Mouse (Mus musculus): Measurements from ENCODE around the gene Ddi1. TPM values are rescaled to one million over a fixed set of nuclear protein-coding genes. Genes with fewer than 3 reads are reported as not detected.

Gene Ddi1
- polyA plus RNA-seq (2014; fragmentation: Nextera tagmentation; extraction: Ambion mirVana), result 0.13 and 0.21 TPM in 2 replicates

GRCm38 (mm10) chr9:6269796-6270280, at the start of gene Ddi1:
Gene Ddi1 (minus strand): TSS chr9:6269846.
- no peaks in the 10 kb centered on the region for H3K4me1 ChIP-seq (ENCODE audit: control insufficient read depth, insufficient read depth, low read length)
- WGBS, result 66% methylated on average over 1 of the region's 1 CpGs
- no peak within 1 kb of the TSS for H3K27ac ChIP-seq (replicated peaks; ENCODE audit: low read depth, low read length)
- no peaks in the 10 kb centered on the region for H3K9me3 ChIP-seq (ENCODE audit: control insufficient read depth, low read length)
- no peaks in the 10 kb centered on the region for H3K36me3 ChIP-seq (ENCODE audit: control insufficient read depth, insufficient read depth, low read length)
- ATAC-seq (ENCODE audit: low read depth) (0 out of 2 replicates have a peak, but pooled peaks have one; percentile 15), DNase-seq (ENCODE audit: low spot score) (peak; percentile 12)
- no peak within 1 kb of the TSS for H3K4me3 ChIP-seq (ENCODE audit: low read depth, low read length)
- no peaks in the 10 kb centered on the region for H3K27me3 ChIP-seq (replicated peaks; ENCODE audit: control insufficient read depth, insufficient read depth, low read length)
- H3K9ac ChIP-seq (ENCODE audit: low read depth, low read length), result no peak within 1 kb of the TSS
- H3K4me2 ChIP-seq (ENCODE audit: low read depth, low read length), result no peak within 1 kb of the TSS

GRCm38 (mm10) chr9:6317114-6317513, 47.5 kb upstream of the Ddi1 start:
- Histone ChIP-seq H3K9me3 (ENCODE audit: control insufficient read depth, low read length) (no peaks in the 10 kb centered on the region), H3K27ac (replicated peaks; ENCODE audit: low read depth, low read length) (no peak overlapping the region), H3K36me3 (ENCODE audit: control insufficient read depth, insufficient read depth, low read length) (no peaks in the 10 kb centered on the region), H3K4me2 (ENCODE audit: low read depth, low read length) (no peak overlapping the region), H3K27me3 (replicated peaks; ENCODE audit: control insufficient read depth, insufficient read depth, low read length) (no peaks in the 10 kb centered on the region), H3K4me3 (ENCODE audit: low read depth, low read length) (no peak overlapping the region), H3K9ac (ENCODE audit: low read depth, low read length) (no peak overlapping the region), H3K4me1 (ENCODE audit: control insufficient read depth, insufficient read depth, low read length) (no peaks in the 10 kb centered on the region)
- DNase-seq (ENCODE audit: low spot score) (peak; percentile 19), ATAC-seq (ENCODE audit: low read depth) (no peak)
- WGBS, result 86% methylated on average over 1 of the region's 1 CpGs

- Histone ChIP-seq H3K9me3 (ENCODE audit: control insufficient read depth, low read length) (no peaks in the 10 kb centered on the region), H3K27me3 (replicated peaks; ENCODE audit: control insufficient read depth, insufficient read depth, low read length) (no peaks in the 10 kb centered on the region), H3K4me2 (ENCODE audit: low read depth, low read length) (no peak overlapping the region), H3K9ac (ENCODE audit: low read depth, low read length) (no peak overlapping the region), H3K36me3 (ENCODE audit: control insufficient read depth, insufficient read depth, low read length) (no peaks in the 10 kb centered on the region), H3K4me1 (ENCODE audit: control insufficient read depth, insufficient read depth, low read length) (no peaks in the 10 kb centered on the region), H3K27ac (replicated peaks; ENCODE audit: low read depth, low read length) (no peak overlapping the region), H3K4me3 (ENCODE audit: low read depth, low read length) (no peak overlapping the region)
- WGBS, result 87% methylated on average over 3 of the region's 3 CpGs
- no peak for ATAC-seq (ENCODE audit: low read depth)
- DNase-seq (ENCODE audit: low spot score), result no peak
These were observed 36.2 kb upstream of the Ddi1 start for GRCm38 (mm10) chr9:6305847-6306246.

- Histone ChIP-seq H3K4me2 (ENCODE audit: low read depth, low read length) (no peak overlapping the region), H3K4me1 (ENCODE audit: control insufficient read depth, insufficient read depth, low read length) (no peaks in the 10 kb centered on the region), H3K9ac (ENCODE audit: low read depth, low read length) (no peak overlapping the region), H3K36me3 (ENCODE audit: control insufficient read depth, insufficient read depth, low read length) (no peaks in the 10 kb centered on the region), H3K9me3 (ENCODE audit: control insufficient read depth, low read length) (no peaks in the 10 kb centered on the region), H3K4me3 (ENCODE audit: low read depth, low read length) (no peak overlapping the region), H3K27me3 (replicated peaks; ENCODE audit: control insufficient read depth, insufficient read depth, low read length) (no peaks in the 10 kb centered on the region), H3K27ac (replicated peaks; ENCODE audit: low read depth, low read length) (no peak overlapping the region)
- no peak for ATAC-seq (ENCODE audit: low read depth)
- WGBS, result 80% methylated on average over 3 of the region's 3 CpGs
- DNase-seq (ENCODE audit: low spot score), result no peak
These were observed 34.9 kb upstream of the Ddi1 start for GRCm38 (mm10) chr9:6304590-6304989.

GRCm38 (mm10) chr9:6302050-6302449, 32.4 kb upstream of the Ddi1 start:
- ATAC-seq (ENCODE audit: low read depth), result no peak
- Histone ChIP-seq H3K4me1 (ENCODE audit: control insufficient read depth, insufficient read depth, low read length) (no peaks in the 10 kb centered on the region), H3K9ac (ENCODE audit: low read depth, low read length) (no peak overlapping the region), H3K4me2 (ENCODE audit: low read depth, low read length) (no peak overlapping the region), H3K27ac (replicated peaks; ENCODE audit: low read depth, low read length) (no peak overlapping the region), H3K27me3 (replicated peaks; ENCODE audit: control insufficient read depth, insufficient read depth, low read length) (no peaks in the 10 kb centered on the region), H3K9me3 (ENCODE audit: control insufficient read depth, low read length) (no peaks in the 10 kb centered on the region), H3K4me3 (ENCODE audit: low read depth, low read length) (no peak overlapping the region), H3K36me3 (ENCODE audit: control insufficient read depth, insufficient read depth, low read length) (no peaks in the 10 kb centered on the region)
- 74% methylated on average over 3 of the region's 3 CpGs for WGBS
- DNase-seq (ENCODE audit: low spot score), result no peak

GRCm38 (mm10) chr9:6298547-6298946, 28.9 kb upstream of the Ddi1 start:
- Histone ChIP-seq H3K27ac (replicated peaks; ENCODE audit: low read depth, low read length) (no peak overlapping the region), H3K9ac (ENCODE audit: low read depth, low read length) (no peak overlapping the region), H3K36me3 (ENCODE audit: control insufficient read depth, insufficient read depth, low read length) (no peaks in the 10 kb centered on the region), H3K27me3 (replicated peaks; ENCODE audit: control insufficient read depth, insufficient read depth, low read length) (no peaks in the 10 kb centered on the region), H3K4me1 (ENCODE audit: control insufficient read depth, insufficient read depth, low read length) (no peaks in the 10 kb centered on the region), H3K9me3 (ENCODE audit: control insufficient read depth, low read length) (no peaks in the 10 kb centered on the region), H3K4me2 (ENCODE audit: low read depth, low read length) (no peak overlapping the region), H3K4me3 (ENCODE audit: low read depth, low read length) (no peak overlapping the region)
- no peak for DNase-seq (ENCODE audit: low spot score)
- no peak for ATAC-seq (ENCODE audit: low read depth)
- WGBS, result 75% methylated on average over 2 of the region's 2 CpGs

- no peak for ATAC-seq (ENCODE audit: low read depth)
- 19% methylated on average over 2 of the region's 2 CpGs for WGBS
- no peak for DNase-seq (ENCODE audit: low spot score)
- Histone ChIP-seq H3K9me3 (ENCODE audit: control insufficient read depth, low read length) (no peaks in the 10 kb centered on the region), H3K27ac (replicated peaks; ENCODE audit: low read depth, low read length) (no peak overlapping the region), H3K36me3 (ENCODE audit: control insufficient read depth, insufficient read depth, low read length) (no peaks in the 10 kb centered on the region), H3K4me2 (ENCODE audit: low read depth, low read length) (no peak overlapping the region), H3K27me3 (replicated peaks; ENCODE audit: control insufficient read depth, insufficient read depth, low read length) (no peaks in the 10 kb centered on the region), H3K4me1 (ENCODE audit: control insufficient read depth, insufficient read depth, low read length) (no peaks in the 10 kb centered on the region), H3K9ac (ENCODE audit: low read depth, low read length) (no peak overlapping the region), H3K4me3 (ENCODE audit: low read depth, low read length) (no peak overlapping the region)
These were observed 19.6 kb upstream of the Ddi1 start for GRCm38 (mm10) chr9:6289211-6289696.

- no peaks in the 10 kb centered on the region for H3K9me3 ChIP-seq (ENCODE audit: control insufficient read depth, low read length)
- no peaks in the 10 kb centered on the region for H3K36me3 ChIP-seq (ENCODE audit: control insufficient read depth, insufficient read depth, low read length)
- DNase-seq (ENCODE audit: low spot score), result peak; percentile 40
- WGBS, result 44% methylated on average over 1 of the region's 1 CpGs
- no peaks in the 10 kb centered on the region for H3K4me1 ChIP-seq (ENCODE audit: control insufficient read depth, insufficient read depth, low read length)
- H3K27me3 ChIP-seq (replicated peaks; ENCODE audit: control insufficient read depth, insufficient read depth, low read length), result no peaks in the 10 kb centered on the region
- H3K9ac ChIP-seq (ENCODE audit: low read depth, low read length), result no peak overlapping the region
- H3K4me3 ChIP-seq (ENCODE audit: low read depth, low read length), result no peak overlapping the region
- no peak overlapping the region for H3K4me2 ChIP-seq (ENCODE audit: low read depth, low read length)
- no peak overlapping the region for H3K27ac ChIP-seq (replicated peaks; ENCODE audit: low read depth, low read length)
- ATAC-seq (ENCODE audit: low read depth), result peak; percentile 55; the same call in 1 of the 2 replicates
These were observed 17.1 kb upstream of the Ddi1 start for GRCm38 (mm10) chr9:6286770-6287169.

- Histone ChIP-seq H3K4me3 (ENCODE audit: low read depth, low read length) (no peak overlapping the region), H3K4me2 (ENCODE audit: low read depth, low read length) (no peak overlapping the region), H3K36me3 (ENCODE audit: control insufficient read depth, insufficient read depth, low read length) (no peaks in the 10 kb centered on the region), H3K9me3 (ENCODE audit: control insufficient read depth, low read length) (no peaks in the 10 kb centered on the region), H3K4me1 (ENCODE audit: control insufficient read depth, insufficient read depth, low read length) (peaks cover 7% of the 10 kb centered on the region), H3K9ac (ENCODE audit: low read depth, low read length) (no peak overlapping the region), H3K27me3 (replicated peaks; ENCODE audit: control insufficient read depth, insufficient read depth, low read length) (no peaks in the 10 kb centered on the region), H3K27ac (replicated peaks; ENCODE audit: low read depth, low read length) (no peak overlapping the region)
- ATAC-seq (ENCODE audit: low read depth), result no peak
- peak; percentile 10 for DNase-seq (ENCODE audit: low spot score)
These were observed 7.9 kb upstream of the Ddi1 start for GRCm38 (mm10) chr9:6277526-6277925.
